Mouse (Mus musculus): Measurements from ENCODE around the gene Gmps. TPM values are rescaled to one million over a fixed set of nuclear protein-coding genes. Genes with fewer than 3 reads are reported as not detected.

Gene Gmps
- polyA plus RNA-seq, 1 experiment from 2014 or later = 52.2 TPM

DNA sequence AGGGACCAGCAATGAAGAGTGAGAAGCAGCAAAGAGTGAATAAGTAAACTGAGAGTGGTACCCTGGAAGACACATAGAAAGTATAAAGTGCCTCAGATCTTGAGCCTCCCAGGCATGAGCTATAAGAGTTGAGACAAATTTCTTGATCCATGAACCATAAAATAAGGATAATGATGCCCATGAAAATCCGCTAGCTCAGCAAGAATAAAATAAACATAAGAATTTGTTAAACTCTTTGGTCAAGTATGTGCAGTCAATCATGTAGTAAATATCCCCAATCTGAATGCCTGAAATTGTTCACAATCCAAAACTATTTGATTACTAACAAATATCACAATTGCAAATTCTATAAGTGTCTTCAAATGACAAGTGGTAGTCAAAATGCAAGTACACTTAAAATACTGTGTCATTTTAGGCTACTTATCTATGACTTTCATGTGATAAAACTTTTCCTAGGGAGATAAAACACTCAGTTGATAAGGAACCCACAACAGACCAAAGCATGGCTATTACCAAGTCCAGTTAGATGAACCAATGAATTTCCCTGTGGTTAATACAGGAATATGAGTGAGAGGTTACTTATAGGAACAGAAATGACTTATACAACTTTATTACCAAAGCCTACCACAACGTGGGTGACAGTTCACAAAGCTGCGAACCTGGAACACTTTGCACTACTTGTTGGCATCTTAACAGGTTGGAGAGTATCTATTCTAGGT is 13.0 kb downstream of the Gmps start:
- DNase-seq (ENCODE audit: low spot score) = no peak
- Histone ChIP-seq H3K4me3 (no peak overlapping the region), H3K9me3 (no peaks in the 10 kb centered on the region), H3K36me3 (peaks cover 87% of the 10 kb centered on the region), H3K27me3 (ENCODE audit: insufficient read depth, poor library complexity, severe bottlenecking) (no peaks in the 10 kb centered on the region), H3K4me1 (no peaks in the 10 kb centered on the region), H3K27ac (no peak overlapping the region)
- 90% methylated on average over 3 of the region's 3 CpGs for WGBS

DNA sequence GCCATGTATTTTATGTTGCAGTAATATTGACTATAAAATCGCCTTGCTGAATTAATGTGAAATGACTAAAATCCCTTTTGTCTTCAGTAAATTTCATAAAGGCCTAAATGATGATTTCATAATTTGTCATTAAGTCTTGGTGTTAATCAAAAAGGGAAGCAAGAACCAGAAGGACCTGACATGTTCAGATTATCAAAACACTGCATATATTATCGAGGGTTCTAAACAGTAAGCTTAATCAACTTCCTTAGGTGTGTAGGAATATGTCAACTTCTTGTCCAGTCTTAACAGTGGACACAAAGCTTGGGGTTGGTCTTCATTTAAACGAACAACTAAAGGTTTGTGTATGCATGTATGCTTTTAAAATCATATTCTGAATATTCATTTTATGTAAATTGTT is 45.5 kb downstream of the Gmps start:
- peaks cover 6% of the 10 kb centered on the region; the same call in 1 of the 2 replicates for H3K36me3 ChIP-seq
- no peak for DNase-seq (ENCODE audit: low spot score)
- no peaks in the 10 kb centered on the region for H3K27me3 ChIP-seq (ENCODE audit: insufficient read depth, poor library complexity, severe bottlenecking)
- H3K4me1 ChIP-seq = no peaks in the 10 kb centered on the region
- 89% methylated on average over 3 of the region's 3 CpGs for WGBS
- H3K4me3 ChIP-seq = no peak overlapping the region
- no peak overlapping the region for H3K27ac ChIP-seq
- H3K9me3 ChIP-seq = no peaks in the 10 kb centered on the region; the same call in 1 of the 2 replicates

DNA sequence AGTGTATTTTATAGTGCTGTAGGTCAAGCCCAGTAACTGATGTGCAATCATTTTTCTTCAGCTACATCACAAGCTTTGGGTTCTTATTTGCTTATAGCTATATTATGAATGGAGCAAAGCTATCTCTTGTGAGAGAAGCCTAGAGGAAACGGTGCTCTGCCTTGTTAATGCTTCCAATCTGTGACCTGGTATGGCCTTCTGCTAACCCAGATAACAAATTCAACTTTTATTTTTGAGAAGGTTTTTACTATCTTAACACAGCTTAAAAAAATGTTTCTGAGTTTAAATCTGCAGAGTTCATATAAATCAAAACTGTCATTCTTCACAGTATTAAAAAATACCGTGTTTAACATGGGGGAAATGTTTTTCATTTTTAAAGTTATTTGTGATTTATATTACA is 46.0 kb downstream of the Gmps start:
- Histone ChIP-seq H3K4me3 (no peak overlapping the region), H3K4me1 (no peaks in the 10 kb centered on the region), H3K27me3 (ENCODE audit: insufficient read depth, poor library complexity, severe bottlenecking) (no peaks in the 10 kb centered on the region), H3K9me3 (no peaks in the 10 kb centered on the region; the same call in 1 of the 2 replicates), H3K27ac (no peak overlapping the region), H3K36me3 (peaks cover 4% of the 10 kb centered on the region; the same call in 1 of the 2 replicates)
- no peak for DNase-seq (ENCODE audit: low spot score)
- WGBS = 78% methylated on average over 2 of the region's 2 CpGs

DNA sequence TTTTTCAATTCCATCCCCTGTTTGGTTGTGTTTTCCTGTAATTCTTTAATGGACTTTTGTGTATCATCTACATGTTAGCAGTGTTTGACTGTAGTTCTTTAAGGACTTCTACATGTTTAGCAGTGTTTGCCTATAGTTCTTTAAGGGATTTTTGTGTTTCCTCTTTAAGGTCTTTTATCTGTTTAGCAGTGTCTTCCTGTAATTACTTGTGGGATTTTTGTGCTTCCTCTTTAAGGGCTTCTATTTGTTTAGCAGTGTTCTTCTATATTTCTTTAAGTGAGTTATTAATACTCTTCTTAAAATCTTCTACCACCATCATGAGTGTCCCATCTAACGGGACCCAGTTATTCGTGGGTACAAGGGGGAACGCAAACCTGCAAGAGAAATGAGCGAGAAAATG is 53.9 kb downstream of the Gmps start:
- DNase-seq (ENCODE audit: low spot score) = no peak

DNA sequence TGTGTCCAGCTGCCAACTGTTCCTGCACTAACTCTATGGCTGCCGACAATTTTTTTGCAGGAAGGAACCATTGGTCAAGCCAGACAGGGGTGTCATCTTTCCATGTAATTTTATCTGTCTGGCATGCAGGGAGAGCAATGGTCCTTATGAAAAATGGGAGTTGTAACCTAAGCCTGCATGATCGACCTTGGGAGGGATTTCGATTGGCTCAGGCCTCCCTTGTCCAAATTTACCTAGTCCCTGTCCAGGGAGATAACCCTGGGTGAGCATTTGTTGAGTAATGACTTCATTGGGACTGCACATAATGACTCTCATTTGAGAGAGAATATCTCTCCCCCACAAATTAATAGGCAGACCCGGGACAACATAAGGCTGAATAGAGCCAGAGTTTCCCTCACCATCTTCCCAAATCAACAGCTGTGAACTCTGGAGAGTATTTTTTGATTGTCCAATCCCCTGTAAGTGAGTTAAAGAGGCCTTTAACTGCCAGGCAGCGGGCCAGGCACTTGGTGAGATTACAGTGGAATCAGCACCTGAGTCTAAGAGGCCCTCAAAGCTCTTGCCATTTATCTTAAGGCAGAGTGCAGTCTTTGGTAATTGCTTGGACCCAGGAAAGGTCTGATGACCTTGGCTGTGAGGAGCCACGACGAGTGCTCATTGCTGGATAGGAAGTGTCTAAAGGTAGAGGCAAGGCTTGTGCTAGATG is 62.4 kb downstream of the Gmps start:
- no peak overlapping the region for H3K4me3 ChIP-seq
- H3K27ac ChIP-seq = no peak overlapping the region
- DNase-seq (ENCODE audit: low spot score) = no peak
- H3K9me3 ChIP-seq = no peaks in the 10 kb centered on the region
- WGBS = 67% methylated on average over 7 of the region's 7 CpGs
- H3K36me3 ChIP-seq = no peaks in the 10 kb centered on the region
- H3K4me1 ChIP-seq = no peaks in the 10 kb centered on the region
- H3K27me3 ChIP-seq (ENCODE audit: insufficient read depth, poor library complexity, severe bottlenecking) = no peaks in the 10 kb centered on the region

More for the DNA sequence above, 53.9 kb downstream of the Gmps start:
- H3K27ac ChIP-seq = no peak overlapping the region
- H3K27me3 ChIP-seq (ENCODE audit: insufficient read depth, poor library complexity, severe bottlenecking) = no peaks in the 10 kb centered on the region
- 0 out of 2 replicates have a peak, but pooled peaks cover 5% of the 10 kb centered on the region for H3K36me3 ChIP-seq
- H3K4me1 ChIP-seq = no peaks in the 10 kb centered on the region
- WGBS = 92% methylated on average over 4 of the region's 4 CpGs
- H3K9me3 ChIP-seq = no peaks in the 10 kb centered on the region
- H3K4me3 ChIP-seq = no peak overlapping the region

DNA sequence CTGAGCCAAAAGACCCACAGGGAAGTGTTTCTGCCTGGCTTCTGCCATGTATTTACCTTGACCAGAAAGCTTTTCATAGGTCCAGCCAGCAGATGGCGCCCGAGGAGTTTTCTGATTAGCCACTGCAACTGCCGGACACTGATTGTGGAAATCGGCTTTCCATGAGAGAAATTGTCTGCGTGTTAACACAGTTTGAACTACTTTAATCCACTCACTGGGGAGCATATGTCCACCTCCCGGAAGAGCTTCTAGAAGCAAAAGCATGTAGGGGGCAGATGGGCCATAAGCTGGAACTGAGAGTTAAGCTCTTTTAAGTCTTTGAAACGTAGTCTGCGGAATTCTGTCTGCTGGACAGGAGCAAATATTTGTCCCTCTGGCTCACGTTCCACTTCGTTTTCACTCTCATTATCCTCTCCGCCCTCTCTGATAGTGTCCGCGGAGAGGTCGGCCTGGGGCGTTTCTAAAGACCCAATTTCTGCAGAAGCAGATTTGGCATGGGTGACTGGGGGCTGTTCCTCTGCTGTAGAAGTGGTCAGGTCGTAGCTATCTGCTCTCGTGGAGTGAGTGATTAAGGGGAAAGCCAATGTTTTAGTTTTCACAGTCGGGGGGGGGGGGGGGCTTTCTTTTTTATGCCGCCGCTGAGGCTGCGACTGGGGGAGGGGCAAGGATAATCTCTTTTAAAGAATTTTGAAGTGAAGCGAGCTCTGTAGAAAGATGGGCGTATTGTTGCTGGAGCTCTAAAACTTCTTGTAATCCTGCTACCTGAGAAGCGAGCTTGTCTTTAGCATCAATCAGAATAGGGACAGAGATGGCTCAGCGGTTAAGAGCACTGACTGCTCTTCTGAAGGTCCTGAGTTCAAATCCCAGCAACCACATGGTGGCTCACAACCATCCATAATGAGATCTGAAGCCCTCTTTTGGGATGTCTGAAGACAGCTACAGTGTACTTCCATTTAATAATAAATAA is 64.2 kb downstream of the Gmps start:
- Histone ChIP-seq H3K27me3 (ENCODE audit: insufficient read depth, poor library complexity, severe bottlenecking) (no peaks in the 10 kb centered on the region), H3K9me3 (no peaks in the 10 kb centered on the region), H3K36me3 (no peaks in the 10 kb centered on the region), H3K27ac (peak overlapping the region; percentile 67), H3K4me1 (no peaks in the 10 kb centered on the region), H3K4me3 (peak overlapping the region; percentile 58)
- WGBS = 14% methylated on average over 25 of the region's 25 CpGs
- DNase-seq (ENCODE audit: low spot score) = peak; percentile 91

Other genes with a start within 250 kb of the Gmps start
- gene Plch1, start 76.6 kb upstream of the Gmps start, polyA plus RNA-seq (2016; fragmentation: Nextera tagmentation; extraction: Ambion mirVana) = 1.0 and 2.0 TPM in 2 replicates
- gene E130311K13Rik, start 46.6 kb upstream of the Gmps start, polyA plus RNA-seq (2016; fragmentation: Nextera tagmentation; extraction: Ambion mirVana) = 3.9 and 5.1 TPM in 2 replicates
- gene Slc33a1, start 11.3 kb upstream of the Gmps start, polyA plus RNA-seq (2016; fragmentation: Nextera tagmentation; extraction: Ambion mirVana) = 10.9 and 12.0 TPM in 2 replicates
- 0.01 TPM in 1 of 2 replicates, not detected in the other for gene Vmn2r1, start 105.4 kb downstream of the Gmps start, polyA plus RNA-seq (2016; fragmentation: Nextera tagmentation; extraction: Ambion mirVana)
- 0.09 TPM in 1 of 2 replicates, not detected in the other for gene Vmn2r2, start 165.8 kb downstream of the Gmps start, polyA plus RNA-seq (2016; fragmentation: Nextera tagmentation; extraction: Ambion mirVana)

Measured in heart, embryonic 10.5 days (tissue).